Mouse (Mus musculus) lung, postnatal 4 days (tissue): ENCODE results near the gene Zbtb11.
"Not testable (repeated sequence)": the region's sequence is repeated elsewhere in the genome, so short reads cannot be mapped to it uniquely, and the experiment has no call there.

ENCODE experiments used
- DNase-seq, 2 experiments: peaks; one replicate each; pipeline ENCODE4 v3.0.0; 2021

Zbtb11 gene

DNA sequence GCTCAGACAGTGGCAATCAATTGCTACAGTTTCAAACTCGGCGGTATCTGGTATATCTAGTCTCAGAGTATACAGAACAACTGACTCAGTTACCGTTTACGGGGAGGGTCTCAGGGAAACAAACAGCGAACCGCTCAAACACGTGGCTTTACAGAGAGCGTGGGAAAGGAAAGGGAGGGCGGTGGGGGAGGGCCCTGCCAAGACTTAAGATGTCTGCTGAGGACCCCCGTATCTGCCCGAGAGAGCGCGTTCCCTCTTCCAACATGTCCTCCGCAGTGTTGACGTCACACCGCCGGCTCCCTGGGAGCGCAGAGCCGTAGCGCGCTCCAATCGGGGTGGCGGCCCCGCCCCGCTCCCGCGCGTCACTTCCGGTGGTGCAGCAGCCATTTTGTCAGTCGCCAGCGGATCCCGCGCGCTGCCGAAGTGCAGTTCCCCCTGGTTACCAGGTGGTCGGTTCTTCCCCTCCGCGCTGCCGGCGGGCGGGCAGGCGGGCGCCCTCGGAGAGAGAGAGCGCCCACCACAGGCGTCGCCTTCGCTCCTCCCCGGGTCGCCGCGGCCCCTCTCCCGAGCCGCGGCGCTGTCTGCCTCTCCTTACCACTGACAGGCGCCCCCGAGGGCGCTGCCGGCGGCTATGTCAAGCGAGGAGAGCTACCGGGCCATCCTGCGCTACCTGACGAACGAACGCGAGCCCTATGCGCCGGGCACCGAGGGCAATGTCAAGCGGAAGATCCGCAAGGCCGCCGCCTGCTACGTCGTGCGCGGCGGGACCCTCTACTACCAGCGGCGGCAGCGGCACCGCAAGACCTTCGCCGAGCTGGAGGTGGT, at the start of gene Zbtb11:
Gene Zbtb11 (plus strand): TSS at position 453 of the 825 bp plus-strand sequence.
- DNase-seq: peak; percentile 100

- DNase-seq: no peak
These were observed 49.7 kb upstream of the Zbtb11 start for GRCm38 (mm10) chr16:55924010-55924409.

DNA sequence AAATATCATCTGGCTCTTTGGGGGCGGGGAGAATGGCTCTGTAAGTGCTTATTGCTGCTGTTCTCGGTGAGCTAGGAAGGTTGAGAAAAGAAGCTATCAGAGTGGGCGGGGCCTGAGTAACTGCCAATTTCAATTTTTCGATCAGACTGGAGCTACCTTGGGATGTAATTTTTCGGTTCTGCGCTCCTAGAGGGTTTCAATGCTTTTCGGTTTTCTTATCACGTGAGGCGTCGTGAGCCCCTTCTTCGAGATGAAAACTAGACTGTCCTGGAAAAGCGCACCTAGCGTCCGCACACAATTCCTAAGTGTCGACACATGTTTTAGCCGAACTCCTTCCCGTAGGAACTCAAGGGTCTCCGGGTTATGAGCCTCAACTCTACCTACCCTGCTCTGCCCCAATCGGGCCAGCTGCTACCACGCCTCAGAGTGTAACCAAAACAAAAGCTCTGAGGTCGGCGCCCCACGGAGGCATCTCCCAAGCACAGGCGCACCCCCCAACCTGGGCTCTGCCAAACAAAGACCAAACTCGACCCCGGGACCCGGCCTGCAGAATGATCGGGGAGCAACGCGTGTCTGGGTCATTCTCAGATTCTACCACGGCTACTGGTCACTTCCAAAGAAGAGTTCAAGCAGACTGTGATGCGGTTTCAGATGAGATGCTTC, 39.9 kb upstream of the Zbtb11 start:
- peak; percentile 18 to 40 for DNase-seq

DNA sequence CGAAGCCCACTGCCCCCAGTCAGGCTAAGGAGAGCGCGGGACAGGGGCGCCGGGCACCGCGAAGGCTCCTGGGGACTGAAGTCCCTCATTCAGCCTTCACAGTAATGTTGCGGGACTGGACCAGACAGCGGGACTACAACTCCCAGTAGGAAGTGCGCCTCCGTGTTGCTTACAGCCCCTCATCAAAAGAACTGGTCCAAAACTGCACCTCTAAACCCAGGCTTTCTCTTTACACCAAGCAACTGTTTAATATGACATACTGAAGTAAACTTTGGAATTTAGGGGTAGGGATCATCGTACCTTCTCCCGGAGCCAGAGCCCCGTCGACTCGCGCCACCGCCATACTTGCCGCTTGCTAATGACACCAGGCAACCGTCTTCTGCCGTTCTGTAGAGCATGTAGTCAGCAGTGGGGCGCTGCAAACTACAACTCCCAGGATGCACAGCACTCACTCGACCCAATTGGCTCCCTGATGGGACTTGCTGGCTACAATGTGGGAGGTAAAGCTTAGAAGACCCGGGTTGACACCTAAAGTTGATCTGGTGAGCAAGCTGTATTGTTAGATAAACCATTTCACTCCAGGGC, 39.1 kb upstream of the Zbtb11 start, which contains the start of gene Cep97:
Gene Cep97 (minus strand): TSS at position 403 of the 585 bp plus-strand sequence.
- peak; percentile 91 for DNase-seq

DNA sequence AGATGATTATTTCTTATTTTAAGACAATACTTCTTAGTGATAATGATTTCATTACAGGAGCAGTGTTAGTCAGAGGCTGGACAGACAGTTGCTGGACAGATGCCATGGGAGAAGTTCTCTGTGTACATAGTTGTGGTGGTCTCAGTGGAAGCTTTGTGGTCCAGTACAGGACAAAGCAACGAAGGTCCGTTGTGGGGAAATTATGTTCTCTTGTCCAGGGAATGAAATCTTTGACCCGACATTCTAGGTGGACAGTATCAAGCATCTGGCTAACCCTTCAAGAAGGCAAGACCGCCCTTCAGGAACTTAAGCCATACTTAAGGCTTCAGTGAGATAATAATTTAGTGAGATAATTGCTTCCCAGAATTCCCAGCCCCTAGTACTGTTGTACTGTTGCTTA, 34.9 kb upstream of the Zbtb11 start:
- DNase-seq: no peak

DNA sequence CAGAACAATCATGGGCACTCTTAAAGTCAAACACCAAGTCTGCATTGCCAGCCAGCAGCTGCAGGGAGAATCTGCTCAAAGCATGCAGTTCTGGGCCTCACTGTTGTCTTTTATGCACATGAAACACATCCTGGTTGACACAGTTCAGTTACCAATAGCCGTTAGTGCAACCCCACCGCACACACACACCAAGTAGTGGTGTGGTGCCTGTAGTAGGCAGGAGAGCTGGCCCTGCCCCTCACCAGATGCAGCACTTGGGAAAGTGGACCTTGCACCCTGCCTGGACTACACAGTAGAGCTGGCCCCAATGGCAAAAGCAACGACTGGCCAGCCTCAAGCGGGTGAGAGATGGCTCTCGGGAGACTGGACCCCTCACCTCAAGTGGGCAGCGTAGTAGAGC, 34.0 kb upstream of the Zbtb11 start:
- DNase-seq: no peak

GRCm38 (mm10) chr16:55940781-55941180, 32.9 kb upstream of the Zbtb11 start:
- DNase-seq: no peak

- DNase-seq: no peak
These were observed 26.4 kb upstream of the Zbtb11 start for GRCm38 (mm10) chr16:55947266-55947665.

GRCm38 (mm10) chr16:55947876-55948410, 25.7 kb upstream of the Zbtb11 start:
- DNase-seq: peak in 1 of 2 experiments; percentile 1

- peak; percentile 57 for DNase-seq
These were observed 24.7 kb upstream of the Zbtb11 start for GRCm38 (mm10) chr16:55948963-55949362.

- no peak for DNase-seq
These were observed 23.2 kb upstream of the Zbtb11 start for GRCm38 (mm10) chr16:55950462-55950861.

GRCm38 (mm10) chr16:55950946-55951678, 22.6 kb upstream of the Zbtb11 start:
- peak in 1 of 2 experiments; percentile 84 for DNase-seq

GRCm38 (mm10) chr16:55951679-55952327, 21.9 kb upstream of the Zbtb11 start:
- DNase-seq: no peak

- DNase-seq: no peak
These were observed 20.9 kb upstream of the Zbtb11 start for GRCm38 (mm10) chr16:55952771-55953170.

- not testable (repeated sequence) for DNase-seq
These were observed 19.5 kb upstream of the Zbtb11 start for GRCm38 (mm10) chr16:55954196-55954595.

DNA sequence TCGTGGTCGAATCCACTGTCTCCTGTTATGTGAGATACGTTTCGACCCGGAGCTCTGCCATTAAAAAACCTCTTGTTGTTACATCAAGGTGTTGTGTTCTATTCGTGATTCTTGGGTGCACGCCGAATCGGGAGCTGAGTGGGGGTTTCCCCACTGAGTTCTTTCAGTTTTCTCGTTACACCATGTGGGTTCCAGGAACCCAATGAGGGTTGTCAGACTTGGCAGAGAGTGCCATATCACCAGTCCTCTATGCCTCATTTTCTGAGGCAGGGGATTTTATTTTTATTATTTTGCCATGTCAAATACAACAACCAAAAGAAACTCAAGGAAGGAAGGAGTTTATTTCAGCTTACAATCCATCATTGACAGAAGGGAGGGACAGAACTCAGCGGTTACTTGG, 10.6 kb upstream of the Zbtb11 start:
- not testable (repeated sequence) for DNase-seq

DNA sequence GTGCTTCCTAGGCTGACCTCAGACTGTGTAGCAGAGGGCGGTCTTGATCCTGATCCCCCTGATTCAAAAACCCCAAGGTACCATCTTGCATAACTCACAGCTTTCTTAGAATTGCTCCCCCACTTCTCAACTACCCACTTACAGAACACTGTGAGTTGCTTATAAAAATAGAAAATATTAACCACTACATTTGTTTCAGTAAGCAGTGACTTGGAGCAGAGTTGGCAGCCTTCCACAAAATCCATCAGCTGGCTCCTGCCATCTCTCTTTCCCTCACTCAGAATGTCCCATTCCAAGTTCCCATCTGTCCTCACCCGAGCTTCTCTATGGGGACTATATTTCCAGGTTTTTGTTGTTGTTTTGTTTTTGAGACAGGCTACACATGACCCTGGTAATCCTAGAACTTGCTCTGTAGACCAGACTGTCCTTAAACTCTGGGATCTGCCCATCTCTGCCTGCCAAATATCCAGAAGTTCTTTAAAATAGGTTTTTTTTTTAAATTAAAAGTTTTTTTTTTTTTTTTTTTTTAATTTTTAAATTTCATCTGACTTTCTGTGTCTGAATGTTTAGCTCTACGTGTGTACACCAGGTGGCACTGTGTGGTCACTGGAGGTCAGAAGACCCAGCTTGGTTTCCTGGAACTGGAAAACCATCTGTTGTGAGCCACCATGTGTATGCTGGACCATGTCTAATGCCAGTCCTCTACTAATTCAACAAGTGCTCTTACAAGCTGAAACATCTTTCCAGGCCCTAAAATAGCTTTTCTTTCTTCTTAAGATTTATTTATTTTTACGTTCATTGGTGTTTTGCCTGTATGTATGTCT, 9.3 kb upstream of the Zbtb11 start:
- peak in 1 of 2 experiments; percentile 37 for DNase-seq

GRCm38 (mm10) chr16:55966212-55966871, 7.3 kb upstream of the Zbtb11 start, which contains the start of gene Rpl24:
Gene Rpl24, plus strand, starts transcription at chr16:55966275.
- peak; percentile 94 to 96 for DNase-seq

DNA sequence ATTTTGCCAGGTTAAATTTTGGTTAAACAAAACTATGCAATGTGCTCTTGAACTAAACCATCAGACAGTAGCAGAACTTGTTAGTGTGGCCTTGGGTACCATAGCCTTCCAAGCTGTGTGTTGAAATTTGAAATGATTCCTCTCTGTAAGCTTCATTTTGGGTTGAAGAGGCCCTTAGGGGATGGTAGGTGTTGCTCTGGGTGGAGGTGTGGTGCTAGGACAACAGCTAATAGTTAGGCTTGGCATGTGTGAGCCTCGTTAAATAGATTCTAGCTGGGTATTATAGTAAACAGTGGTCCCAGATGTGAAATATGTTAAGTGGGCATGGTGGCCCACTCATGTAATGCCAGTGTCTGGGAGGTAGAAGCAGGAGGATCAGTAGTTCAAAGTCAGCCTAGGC, 6.5 kb upstream of the Zbtb11 start:
- DNase-seq: no peak

- DNase-seq: peak; percentile 53 to 69
These were observed 4.5 kb upstream of the Zbtb11 start for GRCm38 (mm10) chr16:55969147-55969546.

GRCm38 (mm10) chr16:55970416-55970815, 3.3 kb upstream of the Zbtb11 start:
- DNase-seq: no peak
